Mouse (Mus musculus) MEL (cell line): ENCODE results near the gene Cebpg. TPM values are rescaled to one million over a fixed set of nuclear protein-coding genes. Genes with fewer than 3 reads are reported as not detected.

Experiments
- DNase-seq: peaks from one replicate; pipeline ENCODE4 v3.0.0; 2011; ENCODE audit warnings: low read depth, low spot score
- H3K27ac ChIP-seq: 2 replicates; pipeline ENCODE4 v1.5.1; 2012; ENCODE audit warnings: low read depth, mild to moderate bottlenecking, control low read depth, low read length, moderate library complexity; ENCODE audit not compliant: control insufficient read depth
- H3K27me3 ChIP-seq, 2 experiments: fragments of 150-350 bp in 1 of 2; sonication (generic) in 1 of 2; 2 replicates each; pipeline ENCODE4 v1.6.1; 2012; ENCODE audit warnings: low read length in 2 of 2, mild to moderate bottlenecking in 2 of 2, improper control_type of control experiment in 1 of 2, moderate library complexity in 1 of 2; ENCODE audit not compliant: insufficient read depth in 2 of 2, control insufficient read depth in 1 of 2
- H3K36me3 ChIP-seq, 2 experiments: 2 replicates each; pipeline ENCODE4 v1.6.1; 2012 to 2014; ENCODE audit warnings: low read length in 2 of 2, improper control_type of control experiment in 1 of 2, inconsistent platforms in 1 of 2, mild to moderate bottlenecking in 1 of 2; ENCODE audit not compliant: insufficient read depth in 2 of 2, control insufficient read depth in 1 of 2
- H3K4me1 ChIP-seq, 2 experiments: fragments of 150-350 bp in 1 of 2; sonication (generic) in 1 of 2; 2 replicates each; pipeline ENCODE4 v1.6.1; 2012; ENCODE audit warnings: low read length in 2 of 2, improper control_type of control experiment in 1 of 2, mild to moderate bottlenecking in 1 of 2; ENCODE audit not compliant: insufficient read depth in 2 of 2, control insufficient read depth in 1 of 2
- H3K4me3 ChIP-seq, 2 experiments: fragments of 150-350 bp in 1 of 2; sonication (generic) in 1 of 2; 2 replicates each; pipeline ENCODE4 v1.5.1; 2012; ENCODE audit warnings: low read depth in 2 of 2, low read length in 2 of 2, mild to moderate bottlenecking in 2 of 2, moderate library complexity in 2 of 2, control low read depth in 1 of 2, improper control_type of control experiment in 1 of 2; ENCODE audit not compliant: control insufficient read depth in 1 of 2, insufficient read depth in 1 of 2
- H3K79me2 ChIP-seq: 2 replicates; pipeline ENCODE4 v1.6.1; 2012; ENCODE audit warnings: mild to moderate bottlenecking, low read length, moderate library complexity; ENCODE audit not compliant: control insufficient read depth, poor library complexity, insufficient read depth
- H3K9ac ChIP-seq: 2 replicates; pipeline ENCODE4 v1.6.1; 2012; ENCODE audit warnings: low read depth, mild to moderate bottlenecking, control low read depth, low read length, moderate library complexity; ENCODE audit not compliant: control insufficient read depth, poor library complexity, severe bottlenecking
- H3K9me3 ChIP-seq: fragments of 150-350 bp; sonication (generic); replicated peaks from 2 replicates; pipeline ENCODE4 v1.6.1; 2012; ENCODE audit warnings: mild to moderate bottlenecking, low read length, improper control_type of control experiment, moderate library complexity; ENCODE audit not compliant: insufficient read depth
- BHLHE40 ChIP-seq: IDR thresholded peaks from 2 replicates; pipeline ENCODE4 v1.6.1; 2012; ENCODE audit warnings: low read depth, mild to moderate bottlenecking, inconsistent platforms, low read length, improper control_type of control experiment, borderline replicate concordance
- CHD1 ChIP-seq: IDR thresholded peaks from 2 replicates; pipeline ENCODE4 v1.6.1; 2012; ENCODE audit warnings: low read depth, mild to moderate bottlenecking, inconsistent platforms, low read length, improper control_type of control experiment
- CHD2 ChIP-seq: IDR thresholded peaks from 2 replicates; pipeline ENCODE4 v1.6.1; 2011; ENCODE audit warnings: low read length, improper control_type of control experiment
- E2F4 ChIP-seq: IDR thresholded peaks from 2 replicates; pipeline ENCODE4 v1.6.1; 2011; ENCODE audit warnings: low read depth, low read length, improper control_type of control experiment, borderline replicate concordance
- GABPA ChIP-seq: IDR thresholded peaks from 2 replicates; pipeline ENCODE4 v1.6.1; 2012; ENCODE audit warnings: low read depth, mild to moderate bottlenecking, inconsistent platforms, low read length, improper control_type of control experiment, moderate library complexity
- GATA1 ChIP-seq: IDR thresholded peaks from 2 replicates; pipeline ENCODE4 v1.6.1; 2011; ENCODE audit warnings: low read depth, low read length, improper control_type of control experiment
- KAT2A ChIP-seq: conservative IDR thresholded peaks from 2 replicates; pipeline ENCODE4 v1.6.1; 2012; ENCODE audit warnings: low read depth, low read length, improper control_type of control experiment, inconsistent platforms
- MEF2A ChIP-seq: IDR thresholded peaks from 2 replicates; pipeline ENCODE4 v1.6.1; 2014; ENCODE audit warnings: low read depth, mild to moderate bottlenecking, inconsistent platforms, low read length, improper control_type of control experiment; ENCODE audit not compliant: poor library complexity, insufficient replicate concordance, severe bottlenecking; ENCODE audit errors: extremely low read depth
- MXI1 ChIP-seq: IDR thresholded peaks from 2 replicates; pipeline ENCODE4 v1.6.1; 2011; ENCODE audit warnings: mild to moderate bottlenecking, low read depth, low read length, improper control_type of control experiment
- MYC ChIP-seq: IDR thresholded peaks from 2 replicates; pipeline ENCODE4 v1.6.1; 2011; ENCODE audit warnings: low read depth, mild to moderate bottlenecking, low read length, improper control_type of control experiment, moderate library complexity
- NELFE ChIP-seq: IDR thresholded peaks from 2 replicates; pipeline ENCODE4 v1.6.1; 2011; ENCODE audit warnings: low read depth, low read length, improper control_type of control experiment
- NRF1 ChIP-seq: IDR thresholded peaks from 2 replicates; pipeline ENCODE4 v1.6.1; 2014; ENCODE audit warnings: low read depth, mild to moderate bottlenecking, inconsistent platforms, low read length, improper control_type of control experiment, moderate library complexity; ENCODE audit not compliant: poor library complexity, insufficient read depth, severe bottlenecking
- POLR2AphosphoS2 ChIP-seq: IDR thresholded peaks from 2 replicates; pipeline ENCODE4 v1.6.1; 2011; ENCODE audit warnings: low read length, improper control_type of control experiment
- POLR2AphosphoS5 ChIP-seq: IDR thresholded peaks from 2 replicates; pipeline ENCODE4 v1.6.1; 2012; ENCODE audit warnings: low read depth, borderline replicate concordance, mild to moderate bottlenecking, inconsistent platforms, low read length, moderate library complexity, mixed read lengths
- USF1 ChIP-seq: IDR thresholded peaks from 2 replicates; pipeline ENCODE4 v1.6.1; 2014; ENCODE audit warnings: low read depth, mild to moderate bottlenecking, inconsistent platforms, low read length, improper control_type of control experiment, moderate library complexity
- USF2 ChIP-seq, 2 experiments: IDR thresholded peaks; 2 replicates each; pipeline ENCODE4 v1.6.1; 2011 to 2012; ENCODE audit warnings: improper control_type of control experiment in 2 of 2, low read length in 2 of 2, borderline replicate concordance in 1 of 2, inconsistent platforms in 1 of 2, low read depth in 1 of 2, mild to moderate bottlenecking in 1 of 2; ENCODE audit not compliant: insufficient read depth in 1 of 2
- ZNF384 ChIP-seq: IDR thresholded peaks from 2 replicates; pipeline ENCODE4 v1.6.1; 2012; ENCODE audit warnings: low read depth, mild to moderate bottlenecking, inconsistent platforms, low read length, improper control_type of control experiment
- polyA plus RNA-seq, 2 experiments: library from polyadenylated mRNA; stranded (reverse) in 1 of 2; unstranded in 1 of 2; fragments of >175 nt in 1 of 2; fragments of >200 nt in 1 of 2; gene quantifications; 2 replicates each; pipeline versions ENCODE4 v1.2.1 to v1.2.4; 2012; ENCODE audit warnings: low replicate concordance in 2 of 2, low read depth in 1 of 2; ENCODE audit not compliant: insufficient read length in 2 of 2, insufficient read depth in 1 of 2, missing spikeins in 1 of 2
- total RNA-seq: library from RNA; depleted of rRNA; stranded (reverse); fragments of 300-350 nt; gene quantifications from 2 replicates; pipeline ENCODE4 v1.2.3, GENCODE M21; 2012

Gene Cebpg
- total and polyA plus RNA-seq, 3 experiments, result 17.3 to 20.7 TPM; not detected in 1

GRCm38 (mm10) chr7:35076645-35077044, 20.3 kb upstream of the Cebpg start:
- Histone ChIP-seq H3K4me3 (no peak overlapping the region), H3K9ac (no peak overlapping the region), H3K4me1 (no peaks in the 10 kb centered on the region), H3K79me2 (no peaks in the 10 kb centered on the region), H3K36me3 (no peaks in the 10 kb centered on the region), H3K9me3 (no peaks in the 10 kb centered on the region), H3K27me3 (peaks cover 2 to 8% of the 10 kb centered on the region in 2 experiments; a peak in 3 of 4 replicates), H3K27ac (no peak overlapping the region)
- TF ChIP-seq CHD1 (no peak), POLR2AphosphoS2 (no peak), ZNF384 (no peak), NRF1 (no peak), MXI1 (no peak)
- DNase-seq, result no peak

DNA sequence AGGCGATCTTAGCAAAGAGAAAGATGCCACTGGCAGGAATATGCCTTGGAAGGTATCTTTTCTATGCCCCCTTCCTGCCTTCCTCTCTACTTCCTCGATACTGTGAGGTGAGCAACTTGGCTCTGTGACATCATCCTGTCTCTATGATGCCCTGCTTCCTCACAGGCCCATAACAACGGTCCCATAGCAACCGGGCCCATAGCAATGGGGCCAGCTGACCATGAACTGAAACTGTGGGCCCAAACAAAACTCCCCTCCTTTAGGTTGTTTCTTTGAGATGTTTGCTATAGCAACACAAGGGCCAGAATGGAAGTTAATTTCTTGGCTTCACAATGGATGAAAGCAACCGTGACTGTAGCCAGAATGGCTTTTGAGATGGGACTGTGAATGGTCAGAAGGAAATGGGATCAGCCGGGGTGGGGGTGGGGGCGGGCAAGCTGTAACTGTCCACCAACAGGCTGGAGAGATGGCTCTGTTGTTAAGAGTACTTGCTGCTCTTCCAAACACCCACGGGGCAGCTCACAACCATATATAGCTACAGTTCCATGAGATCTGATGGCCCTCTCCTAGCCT, 10.4 kb upstream of the Cebpg start:
- no peak for TF ChIP-seq KAT2A
- no peak for TF ChIP-seq USF2 (IDR thresholded peaks at IDR 0.05; ENCODE audit: borderline replicate concordance in 1 of 2, insufficient read depth in 1 of 2, low read depth in 1 of 2, low read length in 2 of 2)
- no peak for TF ChIP-seq MYC
- no peak for TF ChIP-seq BHLHE40
- TF ChIP-seq, all 39 proteins: peak for 0
- H3K4me3 ChIP-seq, result no peak overlapping the region

GRCm38 (mm10) chr7:35065958-35066357, 9.6 kb upstream of the Cebpg start:
- H3K4me1 ChIP-seq, result peaks cover 0 to 7% of the 10 kb centered on the region in 2 experiments; a peak in 2 of 4 replicates
- TF ChIP-seq USF1 (no peak), BHLHE40 (no peak), NELFE (no peak), POLR2AphosphoS5 (no peak), E2F4 (no peak), KAT2A (no peak), NRF1 (no peak), POLR2AphosphoS2 (no peak), GATA1 (no peak), MEF2A (no peak), GABPA (no peak), CHD2 (no peak)
- H3K36me3 ChIP-seq, result no peaks in the 10 kb centered on the region
- H3K79me2 ChIP-seq, result no peaks in the 10 kb centered on the region
- no peaks in the 10 kb centered on the region for H3K27me3 ChIP-seq
- H3K27ac ChIP-seq, result no peak overlapping the region
- H3K4me3 ChIP-seq, result no peak overlapping the region
- no peak for DNase-seq
- H3K9ac ChIP-seq, result no peak overlapping the region
- no peaks in the 10 kb centered on the region for H3K9me3 ChIP-seq

More for the DNA sequence above, 10.4 kb upstream of the Cebpg start:
- Histone ChIP-seq H3K4me1 (peaks cover 0 to 7% of the 10 kb centered on the region in 2 experiments; a peak in 2 of 4 replicates), H3K9me3 (no peaks in the 10 kb centered on the region), H3K79me2 (no peaks in the 10 kb centered on the region), H3K9ac (no peak overlapping the region), H3K27me3 (no peaks in the 10 kb centered on the region), H3K27ac (no peak overlapping the region), H3K36me3 (no peaks in the 10 kb centered on the region)
- DNase-seq, result no peak
